Mouse (Mus musculus): ENCODE data around the gene Tubgcp2.

DNA sequence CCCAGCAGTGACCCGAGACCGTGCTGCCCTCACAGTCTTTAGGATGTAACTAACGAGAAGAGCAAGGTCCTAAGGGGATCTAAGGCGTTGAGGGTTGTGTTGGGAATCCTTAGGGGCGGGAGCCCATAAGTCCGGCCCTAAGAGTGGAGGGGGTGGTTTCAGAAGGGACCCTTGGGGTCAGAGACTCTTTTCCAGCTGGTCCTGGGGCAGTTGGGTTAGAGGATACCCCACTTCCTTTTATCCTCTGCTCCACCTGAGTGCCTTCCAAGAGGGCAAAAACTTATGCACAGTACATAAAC lies 25.3 kb upstream of the Tubgcp2 start:
- no peak for TF ChIP-seq CTCF (IDR thresholded peaks at IDR 0.05; ENCODE audit: low read depth)
- TF ChIP-seq EP300 (IDR thresholded peaks at IDR 0.05; ENCODE audit: low read depth) = no peak

Data from liver, postnatal 0 days (tissue).